Mouse (Mus musculus) hindbrain, embryonic 15.5 days (tissue): ENCODE measurements at regions not wholly inside any gene's neighbourhood (a gene's known extent, or its start where the extent isn't known, plus 50 kb on each side); places are given as distances from the start of the nearest gene placed in this dataset.

Experiments used
- ATAC-seq: fragments of 200-750 bp; cut with Nextera tagmentation; 2 replicates; pipeline ENCODE4 v1.8.0; 2017; ENCODE audit warnings: low read depth, moderate number of reproducible peaks, moderate TSS enrichment; ENCODE audit not compliant: low FRiP score
- H3K27ac ChIP-seq: fragments of 300-500 bp; sonication (generic); replicated peaks from 2 replicates; pipeline ENCODE4 v1.5.1; 2015; ENCODE audit warnings: mild to moderate bottlenecking, inconsistent platforms
- H3K27me3 ChIP-seq: fragments of 300-500 bp; sonication (generic); 2 replicates; pipeline ENCODE4 v1.6.1; 2015; ENCODE audit warnings: control low read depth, inconsistent platforms
- H3K36me3 ChIP-seq: fragments of 300-500 bp; sonication (generic); 2 replicates; pipeline ENCODE4 v1.6.1; 2015; ENCODE audit warnings: control low read depth, inconsistent platforms
- H3K4me1 ChIP-seq: fragments of 300-500 bp; sonication (generic); replicated peaks from 2 replicates; pipeline ENCODE4 v1.6.1; 2015; ENCODE audit warnings: control low read depth, inconsistent platforms
- H3K4me2 ChIP-seq: fragments of 300-500 bp; sonication (generic); 2 replicates; pipeline ENCODE4 v1.6.1; 2015; ENCODE audit warnings: moderate library complexity, mild to moderate bottlenecking, inconsistent platforms
- H3K4me3 ChIP-seq: fragments of 300-500 bp; sonication (generic); 2 replicates; pipeline ENCODE4 v1.5.1; 2015; ENCODE audit warnings: mild to moderate bottlenecking, inconsistent platforms
- H3K9ac ChIP-seq: fragments of 300-500 bp; sonication (generic); 2 replicates; pipeline ENCODE4 v1.6.1; 2015; ENCODE audit warnings: inconsistent platforms
- H3K9me3 ChIP-seq: fragments of 300-500 bp; sonication (generic); 2 replicates; pipeline ENCODE4 v1.6.1; 2016; ENCODE audit warnings: control low read depth, inconsistent platforms
- WGBS: fragments of 180-500 bp; shearing (Covaris S2); methylation state at CpG from one replicate; pipeline ENCODE4 v1.1.7; 2015; 5-methylcytosine and 5-hydroxymethylcytosine counted together

DNA sequence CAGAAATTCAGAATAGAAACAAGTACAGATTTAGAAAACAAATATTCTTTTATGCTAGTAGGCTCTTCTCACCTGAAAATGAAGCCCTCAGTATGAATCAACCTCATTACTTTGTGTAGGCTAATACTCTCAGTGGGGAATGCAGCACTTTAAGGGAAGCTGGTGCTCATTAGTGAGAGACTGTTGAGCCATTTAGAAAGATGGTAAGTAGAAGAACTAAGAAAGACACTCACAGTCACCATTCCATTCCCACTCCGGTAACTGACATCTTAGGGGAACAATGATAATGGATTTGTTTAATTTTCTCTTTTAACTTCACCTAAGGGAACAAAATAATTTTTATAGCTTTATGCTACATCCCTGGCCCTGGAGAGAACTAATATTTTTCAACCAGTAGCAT lies 648.0 kb upstream of the Nova1 start:
- no peak overlapping the region for H3K9ac ChIP-seq
- H3K27ac ChIP-seq = no peak overlapping the region
- no peaks in the 10 kb centered on the region for H3K4me1 ChIP-seq
- ATAC-seq = no peak
- no peak overlapping the region for H3K4me3 ChIP-seq
- H3K27me3 ChIP-seq = no peaks in the 10 kb centered on the region
- 68% methylated on average over 1 of the region's 1 CpGs for WGBS
- no peaks in the 10 kb centered on the region for H3K9me3 ChIP-seq
- no peaks in the 10 kb centered on the region for H3K36me3 ChIP-seq
- no peak overlapping the region for H3K4me2 ChIP-seq

DNA sequence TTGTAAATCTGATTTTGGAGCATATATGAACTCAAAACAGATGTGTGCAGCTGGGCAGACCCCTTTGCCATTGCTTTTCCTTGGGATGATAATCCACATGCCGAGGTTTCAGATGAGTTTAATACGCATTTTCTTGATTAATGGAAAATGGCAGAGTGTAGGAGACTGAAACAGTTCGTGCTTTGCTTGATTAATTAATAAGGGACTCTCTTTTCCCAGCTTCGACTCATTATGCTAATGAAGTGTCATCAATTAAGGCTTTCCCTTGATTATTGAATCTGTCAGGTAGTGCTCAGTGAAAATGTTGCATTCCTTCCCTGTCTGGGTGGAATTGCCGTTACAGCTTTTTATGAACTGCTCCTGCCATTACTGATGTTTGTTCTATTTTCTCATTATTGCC lies 647.2 kb upstream of the Nova1 start:
- peak; percentile 80 for ATAC-seq
- WGBS = 47% methylated on average over 5 of the region's 5 CpGs
- H3K9ac ChIP-seq = no peak overlapping the region
- no peak overlapping the region for H3K4me3 ChIP-seq
- H3K27me3 ChIP-seq = no peaks in the 10 kb centered on the region
- no peaks in the 10 kb centered on the region for H3K9me3 ChIP-seq
- no peak overlapping the region for H3K4me2 ChIP-seq
- no peaks in the 10 kb centered on the region for H3K36me3 ChIP-seq
- H3K4me1 ChIP-seq = no peaks in the 10 kb centered on the region
- peak overlapping the region; percentile 25 for H3K27ac ChIP-seq

DNA sequence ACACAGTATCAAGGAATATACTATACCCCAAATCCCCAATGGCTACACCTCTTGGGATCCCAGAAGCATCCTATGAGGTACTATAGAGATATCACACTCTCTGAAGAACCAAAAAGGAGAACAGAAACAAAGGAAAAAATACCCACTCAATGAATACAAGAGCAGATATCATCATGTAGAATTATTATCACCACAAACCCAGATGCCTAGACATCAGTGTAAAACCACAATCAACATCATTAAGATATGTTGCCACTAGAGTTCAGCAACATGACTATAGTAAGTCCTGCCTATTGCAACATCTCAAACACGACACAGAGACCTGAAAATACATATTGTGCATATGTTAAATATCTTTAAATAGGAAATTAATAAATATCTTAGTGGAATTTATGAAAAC lies 612.9 kb upstream of the Nova1 start:
- H3K27ac ChIP-seq = no peak overlapping the region
- no peak overlapping the region for H3K9ac ChIP-seq
- 76% methylated on average over 1 of the region's 1 CpGs for WGBS
- H3K4me2 ChIP-seq = no peak overlapping the region
- ATAC-seq = no peak
- no peaks in the 10 kb centered on the region for H3K27me3 ChIP-seq
- no peak overlapping the region for H3K4me3 ChIP-seq
- H3K36me3 ChIP-seq = no peaks in the 10 kb centered on the region
- no peaks in the 10 kb centered on the region for H3K4me1 ChIP-seq
- no peaks in the 10 kb centered on the region for H3K9me3 ChIP-seq

GRCm38 (mm10) chr12:47412251-47412650 lies 593.5 kb upstream of the Nova1 start:
- no peak overlapping the region for H3K4me3 ChIP-seq
- no peak overlapping the region for H3K4me2 ChIP-seq
- no peaks in the 10 kb centered on the region for H3K36me3 ChIP-seq
- 56% methylated on average over 4 of the region's 4 CpGs for WGBS
- no peak for ATAC-seq
- H3K9ac ChIP-seq = no peak overlapping the region
- H3K27ac ChIP-seq = no peak overlapping the region
- H3K27me3 ChIP-seq = no peaks in the 10 kb centered on the region
- H3K9me3 ChIP-seq = no peaks in the 10 kb centered on the region
- H3K4me1 ChIP-seq = no peaks in the 10 kb centered on the region

DNA sequence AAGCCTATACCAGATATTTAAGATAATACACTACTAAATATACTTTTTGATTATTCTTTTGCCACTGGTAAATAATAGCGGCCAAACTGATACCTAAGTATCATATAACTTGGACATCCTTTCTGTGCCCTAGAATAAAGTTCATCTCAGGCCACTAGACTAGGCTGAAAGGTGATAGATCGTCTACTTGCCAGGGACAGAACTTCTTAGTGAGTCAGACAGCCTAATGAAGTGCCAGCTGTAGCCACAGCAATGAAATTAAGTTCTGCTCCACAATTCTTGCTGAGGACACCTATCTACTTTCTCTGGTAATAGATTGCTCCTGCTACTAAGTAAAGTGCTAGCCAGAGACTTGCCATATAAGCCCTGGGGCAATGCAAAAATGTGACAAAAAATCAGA lies 587.8 kb upstream of the Nova1 start:
- Histone ChIP-seq H3K27me3 (no peaks in the 10 kb centered on the region), H3K9ac (no peak overlapping the region), H3K4me3 (no peak overlapping the region), H3K4me1 (no peaks in the 10 kb centered on the region), H3K9me3 (no peaks in the 10 kb centered on the region), H3K27ac (no peak overlapping the region), H3K4me2 (no peak overlapping the region), H3K36me3 (no peaks in the 10 kb centered on the region)
- ATAC-seq = no peak
- WGBS = 88% methylated on average over 2 of the region's 2 CpGs

DNA sequence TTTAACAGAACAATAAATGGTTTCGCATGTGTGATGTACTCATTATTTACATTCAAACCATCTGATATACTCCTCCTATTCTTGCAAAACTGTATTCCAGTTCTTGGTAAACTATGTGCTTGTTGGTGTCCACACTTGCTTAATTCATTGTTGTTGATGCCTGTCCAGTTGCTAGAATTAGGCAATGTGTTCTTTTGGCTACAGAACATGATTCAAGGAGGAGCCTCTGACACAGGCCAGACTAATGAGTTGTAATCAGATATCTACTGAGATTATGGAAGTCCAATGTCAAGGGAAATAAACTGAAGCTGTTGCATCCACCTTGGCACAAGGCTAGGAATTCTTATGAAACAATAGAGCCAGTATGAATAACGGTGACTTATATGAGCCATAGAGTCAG lies 587.4 kb upstream of the Nova1 start:
- no peak overlapping the region for H3K4me2 ChIP-seq
- no peaks in the 10 kb centered on the region for H3K27me3 ChIP-seq
- WGBS = 93% methylated on average over 2 of the region's 2 CpGs
- H3K9ac ChIP-seq = no peak overlapping the region
- no peaks in the 10 kb centered on the region for H3K9me3 ChIP-seq
- no peak overlapping the region for H3K27ac ChIP-seq
- no peaks in the 10 kb centered on the region for H3K36me3 ChIP-seq
- H3K4me3 ChIP-seq = no peak overlapping the region
- H3K4me1 ChIP-seq = no peaks in the 10 kb centered on the region
- ATAC-seq = no peak

DNA sequence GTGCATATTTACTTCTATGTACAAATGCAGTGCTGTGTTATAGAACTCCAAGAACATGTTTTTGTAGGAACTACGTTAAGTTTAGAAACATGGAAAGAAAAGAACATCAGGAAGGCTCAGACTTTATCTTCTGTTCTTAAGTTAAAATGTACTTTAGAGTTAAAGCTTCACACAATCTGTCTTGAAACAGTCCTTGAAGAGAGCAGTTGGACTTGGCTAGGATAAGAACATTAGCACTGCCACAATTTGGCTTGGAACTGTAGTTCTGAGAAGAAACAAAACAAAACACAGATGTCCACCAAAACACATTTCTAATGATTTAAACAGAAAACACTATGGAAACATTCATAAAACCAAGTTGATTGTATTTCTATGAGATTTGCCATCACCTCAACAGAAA lies 564.5 kb upstream of the Nova1 start:
- Histone ChIP-seq H3K4me2 (no peak overlapping the region), H3K9ac (no peak overlapping the region), H3K27ac (no peak overlapping the region), H3K36me3 (no peaks in the 10 kb centered on the region), H3K4me1 (no peaks in the 10 kb centered on the region), H3K9me3 (no peaks in the 10 kb centered on the region), H3K4me3 (no peak overlapping the region), H3K27me3 (no peaks in the 10 kb centered on the region)
- no peak for ATAC-seq
- 96% methylated on average over 1 of the region's 1 CpGs for WGBS

DNA sequence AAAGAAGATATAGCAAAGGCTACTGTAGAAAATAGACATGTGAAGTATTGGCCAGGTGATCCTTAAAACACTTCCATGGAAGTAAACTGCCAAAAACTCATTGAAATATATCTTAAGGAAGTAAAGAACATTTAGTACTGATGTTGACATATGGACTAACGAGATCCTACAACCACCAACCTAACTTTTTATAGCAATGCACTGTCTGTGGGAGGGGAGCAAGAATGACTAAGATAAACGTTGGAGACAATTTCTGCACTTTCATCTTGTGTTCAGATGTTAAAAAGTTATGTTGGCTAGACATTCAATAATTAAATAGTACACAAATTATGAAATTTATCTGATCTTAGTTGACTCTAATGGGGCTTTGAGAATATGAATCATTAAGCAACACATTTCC lies 534.5 kb upstream of the Nova1 start:
- H3K36me3 ChIP-seq = no peaks in the 10 kb centered on the region
- no peaks in the 10 kb centered on the region for H3K27me3 ChIP-seq
- 73% methylated on average over 2 of the region's 2 CpGs for WGBS
- no peak overlapping the region for H3K9ac ChIP-seq
- H3K4me2 ChIP-seq = no peak overlapping the region
- no peak overlapping the region for H3K27ac ChIP-seq
- no peak overlapping the region for H3K4me3 ChIP-seq
- no peak for ATAC-seq
- H3K4me1 ChIP-seq = no peaks in the 10 kb centered on the region
- no peaks in the 10 kb centered on the region for H3K9me3 ChIP-seq

DNA sequence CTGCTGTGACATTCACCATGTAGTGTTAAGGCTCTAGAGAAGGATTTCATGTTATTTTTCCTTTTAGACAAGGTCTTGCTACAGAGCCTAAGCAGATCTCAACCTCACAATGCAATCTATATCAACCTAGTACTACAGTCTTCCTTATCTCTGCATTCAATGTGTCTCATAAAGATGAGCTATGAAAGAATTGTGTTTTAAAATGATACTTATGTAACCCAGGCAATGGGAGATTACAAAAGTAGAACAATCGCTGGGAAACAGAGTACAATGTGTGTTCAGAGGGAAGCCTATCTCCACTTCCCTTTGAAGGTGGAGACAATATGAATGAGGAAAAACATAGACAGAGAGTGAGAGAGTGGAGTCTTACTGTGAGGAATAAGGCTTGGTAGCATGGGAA lies 532.5 kb upstream of the Nova1 start:
- no peak overlapping the region for H3K4me2 ChIP-seq
- 94% methylated on average over 1 of the region's 1 CpGs for WGBS
- no peak overlapping the region for H3K9ac ChIP-seq
- no peaks in the 10 kb centered on the region for H3K27me3 ChIP-seq
- ATAC-seq = no peak
- no peaks in the 10 kb centered on the region for H3K4me1 ChIP-seq
- H3K27ac ChIP-seq = no peak overlapping the region
- H3K36me3 ChIP-seq = no peaks in the 10 kb centered on the region
- H3K4me3 ChIP-seq = no peak overlapping the region
- H3K9me3 ChIP-seq = no peaks in the 10 kb centered on the region

DNA sequence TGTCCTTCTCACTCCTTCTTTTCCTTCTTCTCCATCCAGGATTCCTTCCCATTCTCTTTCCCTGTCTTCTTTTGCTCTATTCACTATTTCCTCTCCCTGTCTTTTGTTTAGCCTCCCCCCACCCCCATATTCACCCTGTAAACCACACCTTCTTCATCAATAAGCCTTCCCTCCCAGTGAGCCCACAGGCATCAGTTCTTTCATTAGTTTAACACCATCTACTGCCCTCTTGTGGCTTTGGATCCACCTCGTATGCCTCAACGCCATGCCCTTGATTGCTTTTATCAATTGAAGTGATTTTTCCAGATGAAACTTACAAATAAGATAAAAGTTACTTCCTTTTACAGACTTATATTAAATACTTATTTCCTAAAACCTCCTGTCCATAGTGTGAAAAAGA lies 494.7 kb upstream of the Nova1 start:
- ATAC-seq = no peak
- WGBS = 15% methylated on average over 2 of the region's 2 CpGs

DNA sequence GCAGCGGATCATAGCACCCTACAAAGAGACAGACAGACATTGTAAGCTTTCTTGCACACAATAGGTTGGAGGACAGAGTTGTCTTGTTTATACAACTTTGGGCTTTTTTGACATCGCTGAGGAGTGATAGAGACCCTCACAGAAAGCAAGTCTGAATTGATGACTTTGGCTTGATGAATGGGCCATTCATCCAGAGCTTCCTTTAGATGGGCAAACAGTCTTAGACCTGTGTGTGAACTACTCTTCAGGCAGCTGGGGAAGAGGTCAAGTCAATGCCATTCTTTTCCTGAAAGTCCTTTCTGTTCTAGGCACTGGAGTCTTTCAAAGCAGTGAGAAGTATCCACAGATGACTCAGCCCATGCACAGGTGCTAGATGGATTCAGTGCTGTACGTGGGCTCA lies 457.2 kb upstream of the Nova1 start:
- Histone ChIP-seq H3K4me1 (no peaks in the 10 kb centered on the region), H3K9me3 (no peaks in the 10 kb centered on the region), H3K4me2 (no peak overlapping the region), H3K27ac (no peak overlapping the region), H3K36me3 (no peaks in the 10 kb centered on the region), H3K9ac (no peak overlapping the region), H3K4me3 (no peak overlapping the region), H3K27me3 (no peaks in the 10 kb centered on the region)
- 0 out of 2 replicates have a peak, but pooled peaks have one; percentile 30 for ATAC-seq
- WGBS = 39% methylated on average over 3 of the region's 3 CpGs

More for the DNA sequence above, 494.7 kb upstream of the Nova1 start:
- no peak overlapping the region for H3K4me2 ChIP-seq
- H3K27ac ChIP-seq = no peak overlapping the region
- no peak overlapping the region for H3K9ac ChIP-seq
- no peaks in the 10 kb centered on the region for H3K27me3 ChIP-seq
- H3K36me3 ChIP-seq = no peaks in the 10 kb centered on the region
- no peaks in the 10 kb centered on the region for H3K4me1 ChIP-seq
- H3K9me3 ChIP-seq = no peaks in the 10 kb centered on the region
- H3K4me3 ChIP-seq = no peak overlapping the region

DNA sequence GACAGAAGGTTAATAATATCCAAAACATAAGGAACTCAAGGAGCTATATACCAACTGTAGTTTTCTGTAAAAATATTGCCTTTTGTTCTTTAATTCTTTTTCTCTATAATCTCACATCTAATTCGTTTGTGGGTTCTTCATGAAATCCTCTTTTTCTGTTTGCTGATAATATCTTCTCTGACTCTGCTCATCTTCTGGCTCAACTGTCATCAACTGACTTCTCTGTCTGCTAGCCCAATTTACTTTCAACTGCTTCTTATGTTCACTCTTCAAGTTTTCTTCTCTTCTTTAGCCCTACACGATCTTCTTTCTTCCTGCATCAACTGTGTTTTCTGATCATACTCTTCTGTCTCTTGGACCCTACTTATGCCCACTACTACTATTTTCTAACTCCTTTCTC lies 453.6 kb upstream of the Nova1 start:
- 93% methylated on average over 2 of the region's 2 CpGs for WGBS
- H3K4me1 ChIP-seq = no peaks in the 10 kb centered on the region
- H3K4me2 ChIP-seq = no peak overlapping the region
- H3K4me3 ChIP-seq = no peak overlapping the region
- no peak for ATAC-seq
- no peaks in the 10 kb centered on the region for H3K36me3 ChIP-seq
- no peak overlapping the region for H3K9ac ChIP-seq
- H3K27ac ChIP-seq = no peak overlapping the region
- H3K27me3 ChIP-seq = no peaks in the 10 kb centered on the region
- no peaks in the 10 kb centered on the region for H3K9me3 ChIP-seq

DNA sequence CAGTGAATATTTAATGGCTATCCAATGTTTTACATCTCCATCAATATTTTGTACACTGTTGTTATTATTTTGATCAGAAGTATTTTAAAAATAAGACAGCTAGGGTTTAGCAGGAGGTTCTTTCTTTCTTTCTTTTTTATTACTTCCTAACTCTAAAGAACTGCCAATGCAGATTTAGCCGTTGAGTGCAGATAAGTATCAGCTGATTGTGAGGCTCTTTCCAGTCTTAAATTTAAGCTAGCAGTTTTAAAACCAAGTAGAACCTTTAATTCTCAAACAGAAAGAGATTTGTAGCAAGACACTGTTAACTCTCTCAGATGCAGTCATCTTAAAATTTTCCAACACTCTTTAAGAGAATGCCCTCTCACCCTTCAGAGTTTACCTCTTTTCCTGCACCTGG lies 445.4 kb upstream of the Nova1 start:
- Histone ChIP-seq H3K4me2 (no peak overlapping the region), H3K9me3 (no peaks in the 10 kb centered on the region), H3K36me3 (no peaks in the 10 kb centered on the region), H3K27ac (no peak overlapping the region), H3K4me1 (no peaks in the 10 kb centered on the region), H3K9ac (no peak overlapping the region), H3K27me3 (no peaks in the 10 kb centered on the region), H3K4me3 (no peak overlapping the region)
- ATAC-seq = no peak
- 58% methylated on average over 1 of the region's 1 CpGs for WGBS
